Mouse (Mus musculus) heart, embryonic 16.5 days (tissue): ENCODE data around the gene Itsn1. TPM values are rescaled to one million over a fixed set of nuclear protein-coding genes. Genes with fewer than 3 reads are reported as not detected.

Experiments used
- ATAC-seq: fragments of 200-750 bp; cut with Nextera tagmentation; replicated peaks from 2 replicates; pipeline ENCODE4 v1.8.0; 2017; ENCODE audit warnings: moderate number of reproducible peaks; ENCODE audit not compliant: insufficient read depth, low FRiP score; ENCODE audit errors: extremely low read depth
- H3K27ac ChIP-seq: fragments of 300-500 bp; sonication (generic); 2 replicates; pipeline ENCODE4 v1.5.1; 2014; ENCODE audit warnings: mild to moderate bottlenecking, low read length, control low read depth, moderate library complexity
- H3K27me3 ChIP-seq: fragments of 300-500 bp; sonication (generic); 2 replicates; pipeline ENCODE4 v1.6.1; 2014; ENCODE audit warnings: low read length, mixed read lengths; ENCODE audit not compliant: control insufficient read depth, insufficient read depth
- H3K36me3 ChIP-seq: fragments of 300-500 bp; sonication (generic); 2 replicates; pipeline ENCODE4 v1.6.1; 2014; ENCODE audit not compliant: control insufficient read depth, insufficient read depth
- H3K4me1 ChIP-seq: fragments of 300-500 bp; sonication (generic); 2 replicates; pipeline ENCODE4 v1.6.1; 2014; ENCODE audit warnings: low read length, mixed read lengths; ENCODE audit not compliant: control insufficient read depth, insufficient read depth
- H3K4me2 ChIP-seq: fragments of 300-500 bp; sonication (generic); 2 replicates; pipeline ENCODE4 v1.6.1; 2014; ENCODE audit warnings: low read depth, mild to moderate bottlenecking, control low read depth, low read length
- H3K4me3 ChIP-seq: fragments of 300-500 bp; sonication (generic); 2 replicates; pipeline ENCODE4 v1.5.1; 2014; ENCODE audit warnings: mild to moderate bottlenecking, control low read depth, low read length
- H3K9ac ChIP-seq: fragments of 300-500 bp; sonication (generic); 2 replicates; pipeline ENCODE4 v1.6.1; 2014; ENCODE audit warnings: low read length, control low read depth
- H3K9me3 ChIP-seq: fragments of 300-500 bp; sonication (generic); replicated peaks from 2 replicates; pipeline ENCODE4 v1.6.1; 2016; ENCODE audit warnings: low read length; ENCODE audit not compliant: control insufficient read depth
- WGBS: fragments of 180-500 bp; shearing (Covaris S2); extraction: QIAGEN DNeasy Blood & Tissue Kit; methylation state at CpG from one replicate; pipeline ENCODE4 v1.1.7; 2014; 5-methylcytosine and 5-hydroxymethylcytosine counted together
- microRNA-seq: library from miRNA; unstranded; fragments of <30 nt; microRNA quantifications from one replicate; pipeline ENCODE4, GENCODE M21; 2017
- polyA plus RNA-seq: library from polyadenylated mRNA; unstranded; fragments of >200 nt; fragmentation: Nextera tagmentation; extraction: Ambion mirVana; gene quantifications from 2 replicates; pipeline ENCODE4 v1.2.1, GENCODE M21; 2015

Itsn1 gene
- polyA plus RNA-seq, 1 experiment from 2014 or later = 14.2 TPM

DNA sequence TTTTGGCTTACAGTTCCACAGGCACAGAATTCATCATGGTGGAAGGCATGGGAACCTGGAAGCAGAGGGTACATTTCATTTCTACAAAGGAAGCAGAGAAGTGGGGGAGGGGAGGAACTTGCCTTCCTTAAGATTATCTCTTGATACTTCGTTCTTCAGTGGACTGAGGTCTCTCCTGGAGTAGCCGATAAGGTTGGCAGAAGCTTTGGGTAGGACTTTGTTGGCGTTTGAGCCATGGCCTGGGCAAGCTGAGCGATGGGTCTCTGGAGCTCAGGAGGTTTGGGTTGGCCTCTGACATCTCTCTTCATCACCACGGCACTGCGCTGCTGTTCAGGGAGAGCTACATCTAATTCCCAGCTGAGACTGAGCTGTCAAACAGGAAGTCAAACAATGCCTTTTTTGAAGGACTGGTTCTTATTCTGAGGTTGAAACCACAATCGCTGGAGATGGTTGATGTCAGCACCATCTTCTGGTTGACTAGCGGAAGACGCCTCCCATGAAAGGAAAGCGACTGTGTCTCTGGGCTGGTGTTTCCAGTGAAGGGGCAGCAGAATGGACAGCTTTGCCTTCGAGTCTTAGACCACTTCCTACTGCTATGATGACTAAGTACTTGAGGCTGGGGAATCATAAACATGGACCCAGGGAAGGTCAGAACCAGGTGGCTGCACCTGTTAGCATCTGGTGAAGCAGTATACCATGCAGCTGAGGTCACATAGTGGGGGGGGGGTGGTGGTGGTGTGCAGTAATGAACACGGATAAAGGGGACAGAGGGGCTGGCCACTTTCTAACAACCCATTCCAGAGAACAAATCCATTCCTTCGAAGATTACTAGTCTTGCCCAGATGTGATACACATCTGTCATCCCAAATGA, 235.5 kb downstream of the Itsn1 start:
- H3K9ac ChIP-seq = no peak overlapping the region
- no peak overlapping the region for H3K27ac ChIP-seq
- H3K4me2 ChIP-seq = no peak overlapping the region
- H3K27me3 ChIP-seq = no peaks in the 10 kb centered on the region
- no peaks in the 10 kb centered on the region for H3K9me3 ChIP-seq
- no peaks in the 10 kb centered on the region for H3K36me3 ChIP-seq
- H3K4me3 ChIP-seq = no peak overlapping the region
- WGBS = 66% methylated on average over 13 of the region's 13 CpGs
- ATAC-seq = no peak
- no peaks in the 10 kb centered on the region; the same call in 1 of the 2 replicates for H3K4me1 ChIP-seq

DNA sequence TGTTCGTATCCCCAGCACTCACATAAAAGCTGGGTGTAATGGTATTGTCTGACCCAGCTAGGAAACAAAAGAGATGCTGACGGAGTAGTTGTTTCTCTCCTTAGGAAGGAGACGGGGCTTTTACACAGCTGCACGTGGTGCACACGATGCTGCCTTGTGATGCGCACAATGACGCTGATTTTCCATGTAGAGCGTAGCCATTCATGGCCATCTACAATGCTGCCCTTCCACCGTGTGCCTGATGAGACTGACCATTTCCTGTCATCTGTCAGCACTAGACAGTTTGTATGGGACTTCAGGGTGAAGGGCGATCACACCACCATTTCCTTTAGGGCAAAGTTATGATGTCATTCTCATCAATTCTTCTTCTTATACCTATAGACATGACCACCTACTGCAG, 239.6 kb downstream of the Itsn1 start:
- WGBS = 71% methylated on average over 10 of the region's 10 CpGs
- Histone ChIP-seq H3K9ac (no peak overlapping the region), H3K9me3 (no peaks in the 10 kb centered on the region), H3K27me3 (no peaks in the 10 kb centered on the region), H3K4me2 (no peak overlapping the region), H3K36me3 (no peaks in the 10 kb centered on the region), H3K4me1 (peaks cover 12% of the 10 kb centered on the region), H3K4me3 (no peak overlapping the region), H3K27ac (no peak overlapping the region)
- no peak for ATAC-seq

DNA sequence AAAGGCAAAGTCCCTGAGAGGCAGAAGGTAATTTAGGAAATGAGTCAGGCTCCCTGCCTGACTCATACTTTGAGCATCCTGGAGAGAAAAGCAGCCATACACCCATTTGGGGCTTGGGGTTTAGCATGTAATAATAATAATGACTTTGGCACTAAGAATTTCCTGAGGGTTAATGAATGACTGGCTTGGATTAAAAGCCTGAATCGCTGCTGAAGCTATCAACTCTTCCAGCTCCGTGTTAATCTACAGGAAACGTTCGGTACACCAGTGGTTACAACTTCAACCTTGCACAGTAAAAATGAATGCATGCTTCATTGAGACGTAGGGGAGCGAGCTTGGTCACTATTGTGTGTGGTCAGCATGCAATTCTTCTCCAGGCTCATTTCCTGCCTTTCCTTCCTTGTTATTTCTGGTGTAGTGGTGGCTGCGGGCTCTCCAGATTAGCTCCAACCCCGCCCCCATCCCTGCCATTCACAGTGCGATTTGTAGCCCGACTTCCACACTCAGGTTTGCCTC, 240.5 kb downstream of the Itsn1 start:
- Histone ChIP-seq H3K4me2 (peak overlapping the region; percentile 14; the same call in 1 of the 2 replicates), H3K9ac (no peak overlapping the region), H3K36me3 (no peaks in the 10 kb centered on the region), H3K9me3 (no peaks in the 10 kb centered on the region), H3K4me1 (peaks cover 12% of the 10 kb centered on the region), H3K4me3 (no peak overlapping the region), H3K27ac (peak overlapping the region; percentile 64), H3K27me3 (no peaks in the 10 kb centered on the region)
- peak; percentile 69 for ATAC-seq
- WGBS = 30% methylated on average over 10 of the region's 10 CpGs

Small RNA genes lying within 50 kb of the gene (microRNA-seq; reads per million reads assigned to microRNA genes)
- gene Gm27773 = not detected

Other genes with a start within 250 kb of the Itsn1 start
- 40.9 and 41.1 TPM in 2 replicates for gene Ifnar1, start 244.0 kb upstream of the Itsn1 start, polyA plus RNA-seq
- gene Ifngr2, start 182.2 kb upstream of the Itsn1 start, polyA plus RNA-seq = 134 and 141 TPM in 2 replicates
- gene Tmem50b, start 131.5 kb upstream of the Itsn1 start, polyA plus RNA-seq = 67.4 and 74.5 TPM in 2 replicates
- gene Dnajc28, start 110.3 kb upstream of the Itsn1 start, polyA plus RNA-seq = 6.0 and 6.6 TPM in 2 replicates
- gene Gart, start 82.3 kb upstream of the Itsn1 start, polyA plus RNA-seq = 74.9 and 86.8 TPM in 2 replicates
- gene Son, start 81.8 kb upstream of the Itsn1 start, polyA plus RNA-seq = 77.4 and 81.7 TPM in 2 replicates
- gene Donson, start 40.5 kb upstream of the Itsn1 start, polyA plus RNA-seq = 10.8 and 11.4 TPM in 2 replicates
- 51.8 and 58.3 TPM in 2 replicates for gene Cryzl1, start 306 bp upstream of the Itsn1 start, polyA plus RNA-seq